Mouse (Mus musculus) skeletal muscle tissue, adult 2 months (tissue): ENCODE measurements around the gene Evc.

Experiments used
- DNase-seq: peaks from one replicate; pipeline ENCODE4 v3.0.0-alpha.2; 2012; ENCODE audit warnings: low read depth, low spot score

The Evc gene

DNA sequence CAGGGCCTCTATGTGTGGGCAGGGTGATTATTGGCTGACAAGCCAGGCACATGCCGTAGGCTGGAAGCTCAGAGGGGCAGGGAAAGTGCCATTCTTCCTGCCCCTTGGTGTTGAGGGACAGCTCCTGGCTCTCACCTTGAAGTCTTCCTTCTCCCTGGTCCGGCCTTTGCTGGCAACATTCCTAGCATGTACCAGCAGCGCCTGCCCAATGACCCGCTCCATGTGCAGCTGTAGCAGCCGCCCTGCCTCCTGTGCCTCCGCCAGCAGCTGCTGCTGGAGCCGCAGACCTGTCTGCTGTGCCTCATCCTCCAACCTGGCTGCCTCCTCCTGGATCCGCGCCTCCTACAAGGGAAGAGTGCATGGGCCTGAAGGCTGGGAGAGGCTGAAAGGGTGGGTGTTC lies 26.7 kb downstream of the Evc start:
- no peak for DNase-seq

- DNase-seq, result peak; percentile 19
These were observed 38.3 kb downstream of the Evc start for GRCm38 (mm10) chr5:37298370-37298769.

DNA sequence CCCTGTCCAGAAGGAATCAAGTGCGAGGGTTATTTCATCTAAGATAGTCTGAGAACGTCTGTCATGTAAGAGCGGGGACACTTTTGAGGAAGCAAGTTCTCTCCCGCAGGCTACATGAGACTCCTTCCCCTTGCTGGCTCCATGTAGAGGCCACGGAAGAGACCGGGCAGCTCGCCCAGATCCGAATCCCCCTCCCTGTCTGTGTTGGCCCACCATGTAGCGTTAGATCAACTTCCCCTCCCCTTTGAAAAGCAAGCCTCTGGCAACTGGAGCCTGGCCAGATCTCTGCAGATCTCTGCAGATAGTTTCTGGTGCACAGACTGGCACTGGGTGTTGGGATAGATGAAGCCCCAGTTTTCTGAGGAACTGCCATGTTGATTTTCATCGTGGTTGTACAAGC lies 40.0 kb downstream of the Evc start:
- no peak for DNase-seq

- DNase-seq, result no peak
These were observed 45.7 kb downstream of the Evc start for GRCm38 (mm10) chr5:37290983-37291382.

DNA sequence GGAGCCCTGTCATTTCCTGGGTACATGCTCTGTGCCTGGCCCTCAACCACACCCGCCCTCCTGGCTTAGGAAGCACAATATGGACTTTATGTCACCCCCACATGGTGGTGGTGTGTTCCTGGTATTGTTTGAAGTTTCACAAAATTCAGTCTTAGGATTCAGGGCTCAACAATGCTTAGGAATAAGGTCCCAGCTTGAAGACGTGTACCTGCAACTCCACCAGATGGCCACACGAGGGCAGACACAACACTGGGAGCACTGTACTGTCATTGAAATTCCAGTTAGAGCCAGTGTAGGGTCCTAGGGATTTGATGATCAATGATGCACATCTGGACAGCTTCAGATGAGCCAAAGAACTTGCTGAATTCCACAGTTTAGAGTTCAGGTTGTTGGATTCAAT lies 47.5 kb downstream of the Evc start:
- DNase-seq, result no peak

GRCm38 (mm10) chr5:37288374-37288773 lies 48.3 kb downstream of the Evc start:
- DNase-seq, result no peak

DNA sequence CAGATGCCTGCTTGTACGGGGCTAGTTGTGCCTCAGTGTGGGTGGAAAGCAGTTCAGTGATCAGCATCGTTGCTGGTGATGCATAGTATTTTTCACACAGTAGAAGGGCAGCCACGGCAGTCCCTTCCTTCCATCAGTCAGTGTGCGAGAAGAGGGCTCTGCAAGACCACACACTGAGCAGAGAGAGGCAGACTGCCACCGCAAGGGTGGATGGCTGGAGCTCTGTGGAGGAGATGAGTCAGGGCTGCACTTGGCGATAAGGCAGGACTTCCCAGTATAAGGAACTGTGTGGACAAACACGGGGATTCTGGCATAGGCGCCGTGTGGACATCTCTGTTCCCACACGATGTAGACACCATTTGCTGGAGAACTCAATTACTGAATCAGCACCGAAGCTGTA lies 55.7 kb downstream of the Evc start:
- DNase-seq, result no peak

- DNase-seq, result no peak
These were observed 72.9 kb downstream of the Evc start for GRCm38 (mm10) chr5:37263816-37264215.

DNA sequence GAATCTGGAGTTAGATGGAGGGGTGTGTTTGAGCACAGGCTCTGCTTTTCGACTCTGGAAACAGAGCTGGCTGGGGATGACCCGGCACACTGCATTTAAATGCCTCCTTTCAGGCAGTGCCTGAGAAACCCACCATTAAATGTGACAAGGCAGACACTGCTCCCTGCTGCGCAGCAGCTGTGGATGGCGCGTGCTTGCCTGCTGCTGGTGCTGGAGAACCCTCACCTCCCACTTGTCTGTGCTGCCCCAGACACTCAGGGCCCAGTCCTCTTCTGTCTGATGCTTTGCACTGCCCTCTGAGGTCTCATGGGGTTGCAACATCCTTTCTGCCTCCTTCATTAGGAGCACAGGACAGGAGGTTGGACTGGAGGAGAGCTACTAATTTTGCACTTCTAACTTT lies 75.0 kb downstream of the Evc start:
- DNase-seq, result no peak

- DNase-seq, result no peak
These were observed 79.5 kb downstream of the Evc start for GRCm38 (mm10) chr5:37257243-37257642.

DNA sequence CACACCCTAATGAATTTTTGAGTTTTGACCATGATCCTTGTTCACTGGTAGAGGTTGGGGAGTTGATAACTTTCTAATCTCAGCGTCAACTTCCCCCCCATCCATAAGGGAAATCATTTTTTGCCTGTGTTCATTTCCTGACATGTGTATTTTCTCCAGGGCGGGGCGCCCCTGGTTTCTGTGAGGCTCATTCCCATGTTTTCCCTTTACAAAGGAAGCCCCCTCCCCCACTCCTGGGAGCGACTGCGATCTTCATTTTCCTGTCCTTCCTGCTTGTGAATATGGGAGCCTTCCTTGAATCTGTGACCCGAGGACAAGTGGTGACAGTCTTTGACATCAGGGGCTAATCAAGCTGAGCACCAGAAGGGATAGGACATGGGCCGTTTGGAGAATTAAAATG lies 79.9 kb downstream of the Evc start:
- DNase-seq, result no peak

GRCm38 (mm10) chr5:37254523-37254922 lies 82.2 kb downstream of the Evc start:
- no peak for DNase-seq

DNA sequence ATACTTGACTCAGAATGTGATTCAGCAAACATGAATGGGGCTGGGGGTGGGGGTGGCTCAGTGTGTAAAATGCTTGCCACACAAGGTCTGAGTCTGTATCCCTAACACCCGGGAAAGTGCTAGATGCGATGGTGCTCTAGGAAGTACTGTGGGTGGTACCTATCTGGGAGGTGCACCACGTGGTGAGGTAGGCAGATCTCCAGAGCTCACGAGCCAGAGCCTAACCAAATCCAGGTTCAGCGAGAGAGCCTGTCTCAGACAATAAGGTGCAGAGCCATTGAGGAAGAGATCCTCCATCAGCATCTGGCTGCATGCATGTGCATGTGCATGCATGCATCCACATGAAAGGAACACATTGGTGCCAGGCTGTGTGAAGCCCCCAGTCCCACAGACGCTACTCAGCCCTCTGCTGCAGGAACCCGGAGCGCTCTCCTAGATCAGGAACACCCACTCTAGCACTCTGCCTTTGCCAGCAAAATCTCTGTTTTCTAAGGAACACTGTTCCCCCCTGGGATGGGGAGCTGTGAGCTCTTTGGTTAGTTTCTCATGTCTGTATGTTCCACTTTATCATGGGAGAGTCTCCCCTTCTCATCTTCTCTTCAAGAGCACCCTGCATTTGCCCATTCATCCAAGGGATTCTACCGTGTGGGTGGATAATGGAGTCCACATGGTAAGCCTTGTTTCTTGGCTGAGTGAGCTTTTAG lies 84.4 kb downstream of the Evc start:
- no peak for DNase-seq

- no peak for DNase-seq
These were observed 85.1 kb downstream of the Evc start for GRCm38 (mm10) chr5:37251596-37251995.

DNA sequence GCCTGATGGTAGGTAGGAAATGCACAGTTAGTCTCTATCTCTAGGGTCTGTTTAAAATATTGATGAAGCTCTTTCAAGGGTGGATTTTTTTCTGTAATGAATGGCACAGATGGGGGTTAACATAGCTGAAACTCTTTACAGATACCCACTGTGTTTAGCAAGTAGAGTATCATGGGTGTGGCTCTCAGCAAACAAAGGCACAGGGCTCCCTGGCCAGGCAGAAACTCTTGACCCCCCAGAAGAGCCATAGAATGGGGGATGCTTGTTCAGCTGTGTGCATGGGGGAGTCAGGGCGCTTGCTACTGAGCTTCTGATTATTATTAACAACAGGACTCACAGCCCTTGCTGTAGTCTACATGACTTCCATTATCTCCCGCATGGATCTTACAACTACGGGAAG lies 87.8 kb downstream of the Evc start:
- no peak for DNase-seq

- DNase-seq, result no peak
These were observed 89.2 kb downstream of the Evc start for GRCm38 (mm10) chr5:37247456-37247855.

DNA sequence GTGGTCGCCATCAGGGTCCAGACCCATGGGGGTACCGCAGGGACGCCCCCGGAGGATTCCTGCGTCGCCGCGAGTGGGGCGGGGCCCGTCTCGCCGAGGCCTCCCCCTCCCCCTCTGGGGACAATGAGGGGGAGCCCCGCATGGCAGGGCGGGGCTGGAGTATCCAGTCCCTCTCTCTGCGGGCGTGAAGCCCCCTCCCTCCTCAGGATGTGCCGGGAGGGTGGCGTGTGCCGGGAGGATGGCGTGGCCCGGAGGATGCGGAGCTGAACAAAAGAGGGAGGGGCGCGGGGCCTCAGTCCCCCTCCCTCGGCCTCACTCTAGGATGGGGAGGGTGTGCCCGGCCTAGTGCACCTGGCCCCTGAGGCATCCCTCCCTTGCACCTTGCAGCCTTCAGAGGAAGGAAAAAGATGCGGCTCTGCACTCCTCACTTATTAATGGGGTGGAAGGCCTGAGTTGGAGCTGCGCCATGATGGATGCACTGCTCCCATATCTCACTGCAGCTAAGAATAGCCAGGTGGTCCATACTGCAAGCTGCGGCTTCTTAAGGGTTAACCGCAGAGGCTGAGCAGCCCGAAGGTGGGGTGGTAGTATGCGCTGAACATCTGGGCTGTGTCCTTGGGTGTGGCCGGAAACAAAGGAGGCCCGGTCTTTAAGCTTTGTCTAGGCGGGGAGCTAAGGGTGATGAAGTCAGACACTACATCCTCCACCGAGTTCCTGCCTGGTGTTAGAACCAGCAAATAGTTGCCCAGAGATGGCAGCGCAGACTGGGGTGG lies 90.4 kb downstream of the Evc start:
- DNase-seq, result no peak

DNA sequence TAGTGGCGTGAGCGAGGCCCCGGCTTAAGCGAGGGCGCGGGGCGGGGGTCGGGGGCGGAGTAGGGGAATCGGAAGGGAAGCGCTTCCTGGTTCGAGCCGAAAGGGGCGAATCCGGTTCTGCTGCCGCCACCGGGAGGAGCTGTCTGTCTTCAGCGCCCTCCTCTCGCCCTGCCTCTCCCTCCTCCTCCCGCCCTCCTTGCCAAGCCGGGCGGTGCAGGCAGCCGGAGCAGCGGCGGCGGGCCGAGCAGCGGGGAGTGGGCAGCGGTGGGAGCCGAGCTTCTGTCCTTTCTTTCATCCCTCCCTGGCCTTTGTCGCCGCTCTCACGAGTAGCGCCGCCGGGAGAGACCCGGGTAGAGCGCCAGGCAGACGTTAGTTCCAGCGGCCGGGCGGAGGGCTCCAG lies 91.0 kb downstream of the Evc start:
- DNase-seq, result no peak

DNA sequence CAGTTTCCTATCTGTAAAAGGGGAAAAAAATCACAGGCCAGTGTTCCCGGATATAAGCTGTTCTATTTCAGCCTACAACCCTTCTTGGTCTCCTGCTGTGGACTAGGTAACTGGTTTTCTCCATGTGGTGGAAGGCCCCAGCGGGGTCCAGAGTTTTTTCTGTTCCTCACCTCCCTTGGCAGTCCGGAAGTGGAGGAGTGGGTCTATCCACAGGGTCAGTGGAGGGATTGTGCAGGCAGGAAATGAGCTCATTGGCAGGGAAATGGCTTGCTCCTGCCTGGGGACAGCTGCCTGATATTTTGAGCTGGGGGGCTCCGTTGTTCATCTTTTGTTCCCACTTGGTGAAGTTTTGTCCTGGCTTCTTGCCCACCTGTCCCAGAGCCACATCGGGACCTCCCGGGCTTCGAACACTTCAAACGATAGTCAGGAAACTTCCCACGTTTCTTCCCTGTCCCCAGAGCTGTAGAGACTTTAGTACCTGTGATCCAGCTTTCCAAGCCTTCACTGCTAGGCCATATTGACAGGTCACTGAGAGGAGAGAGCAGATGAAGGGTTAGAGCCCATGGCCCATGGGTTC lies 91.9 kb downstream of the Evc start:
- DNase-seq, result no peak

DNA sequence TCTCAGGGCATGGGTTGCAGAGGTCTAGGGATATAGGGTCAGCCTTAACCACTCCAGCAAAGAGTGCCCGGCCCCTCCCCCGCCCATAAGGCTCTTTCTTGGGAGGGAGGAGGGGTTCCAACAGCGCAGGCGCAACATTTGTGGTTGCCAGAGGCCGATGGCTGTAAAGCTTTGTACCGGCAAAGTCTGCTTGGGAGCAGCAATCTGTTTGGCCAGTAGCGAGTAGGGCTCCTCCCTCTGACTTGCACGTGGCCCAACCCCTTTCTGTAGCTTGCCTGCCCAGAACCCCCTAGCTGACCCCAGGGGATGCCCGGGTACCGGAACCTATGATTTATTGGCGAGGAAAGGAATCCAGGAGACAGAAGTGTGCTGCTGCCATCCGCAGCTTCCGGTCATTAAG lies 92.5 kb downstream of the Evc start:
- DNase-seq, result no peak

- DNase-seq, result peak; percentile 6
These were observed 93.4 kb downstream of the Evc start for GRCm38 (mm10) chr5:37243169-37243886.
